Mouse (Mus musculus): ENCODE data around the gene Epb41l5.

Epb41l5 gene

DNA sequence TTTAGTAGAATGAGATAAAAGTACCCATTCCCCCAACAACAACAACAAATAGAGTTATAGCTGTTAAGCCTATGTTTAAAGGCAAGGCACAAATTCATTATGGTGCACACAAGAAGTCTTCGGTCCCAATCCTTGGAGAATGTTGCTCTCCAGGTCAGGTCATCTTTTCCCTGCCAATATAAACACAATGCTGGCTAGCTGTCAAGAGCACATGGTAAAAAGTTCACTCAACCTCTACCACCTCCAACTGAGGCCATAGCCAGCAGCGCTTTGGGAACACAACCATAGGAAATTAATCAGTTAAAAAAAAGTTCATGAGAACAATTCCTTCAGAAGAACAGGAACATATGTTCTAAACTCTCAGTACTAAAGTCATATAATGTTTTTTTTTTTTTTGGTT, 58.8 kb downstream of the Epb41l5 start:
- DNase-seq: peak; percentile 79

DNA sequence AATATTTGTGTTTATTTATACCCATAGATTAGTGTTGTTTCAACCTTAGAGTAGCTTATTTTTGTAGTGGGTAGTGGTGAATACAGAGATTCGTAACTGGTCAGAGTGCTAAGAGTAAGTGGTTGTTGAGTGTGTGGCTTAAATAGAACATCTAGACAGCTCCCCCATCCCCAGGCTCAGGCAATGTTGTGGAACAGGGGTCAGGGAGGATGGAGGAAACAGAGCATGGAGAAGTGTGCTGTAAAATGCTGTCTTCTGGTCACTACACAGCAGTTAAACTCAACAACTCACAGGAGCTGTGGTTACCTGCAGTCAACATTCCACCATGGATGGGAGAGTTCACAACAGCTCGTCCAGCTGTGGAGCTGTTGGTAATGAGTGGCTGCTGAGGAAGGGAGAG, 63.8 kb downstream of the Epb41l5 start:
- no peak for DNase-seq

GRCm38 (mm10) chr1:119570134-119570533, 78.7 kb downstream of the Epb41l5 start:
- no peak for DNase-seq

DNA sequence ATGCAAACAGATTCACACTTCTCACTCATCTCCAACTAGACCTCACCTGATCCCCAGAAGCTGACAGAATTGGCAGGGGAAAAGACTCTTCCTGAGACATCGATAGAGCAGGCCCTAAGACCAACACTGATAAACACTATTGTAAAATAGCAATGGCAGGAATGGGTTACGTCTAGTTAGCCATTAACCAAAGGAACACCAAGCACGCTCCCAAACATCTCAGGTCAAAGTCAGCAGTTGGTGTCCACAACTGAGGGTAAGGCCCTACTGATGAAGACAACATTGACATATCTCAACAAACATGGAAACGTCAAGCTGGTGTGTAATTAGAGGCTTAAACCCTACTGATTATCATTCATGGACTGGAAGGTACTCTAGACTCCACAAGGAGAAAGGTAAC, 83.3 kb downstream of the Epb41l5 start:
- DNase-seq: peak; percentile 43

DNA sequence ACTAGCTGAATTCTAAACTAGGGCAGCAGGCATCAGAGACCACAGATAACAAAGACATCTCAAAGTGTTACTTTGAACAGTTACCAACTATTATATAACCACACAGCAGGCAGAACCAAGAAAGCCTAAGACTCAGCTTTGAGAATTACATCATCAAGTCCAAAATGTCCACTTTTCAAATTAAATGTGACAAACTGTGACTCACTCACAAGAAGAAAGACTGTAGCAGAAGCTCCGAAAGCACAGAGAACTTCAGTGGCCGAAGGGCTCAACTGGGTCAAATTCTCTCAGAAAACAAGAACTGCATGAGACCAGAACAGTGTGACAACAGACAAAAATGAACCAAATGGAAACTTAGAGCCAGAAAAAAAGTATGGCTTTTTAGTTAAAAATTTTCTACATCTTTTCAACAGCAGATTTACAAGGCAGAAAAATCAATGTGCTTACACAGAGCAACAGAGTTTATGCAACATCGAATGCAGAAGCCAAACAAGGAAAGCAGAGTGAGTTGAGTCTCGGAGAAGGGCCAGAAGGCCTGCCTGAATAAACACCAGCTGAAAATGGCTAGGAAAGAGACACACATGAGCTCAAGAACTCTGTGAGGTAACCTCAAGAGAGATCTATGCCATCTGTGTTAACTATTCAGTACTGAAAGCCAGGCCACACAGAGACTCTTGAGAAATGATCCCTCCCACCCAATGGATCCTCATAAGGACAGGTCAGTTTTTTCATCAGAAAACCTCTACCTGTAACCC, 91.0 kb downstream of the Epb41l5 start:
- DNase-seq: no peak

GRCm38 (mm10) chr1:119555651-119556050, 93.1 kb downstream of the Epb41l5 start:
- no peak for DNase-seq

GRCm38 (mm10) chr1:119551651-119552050, 97.1 kb downstream of the Epb41l5 start:
- DNase-seq: peak; percentile 48

GRCm38 (mm10) chr1:119550064-119550463, 98.7 kb downstream of the Epb41l5 start:
- no peak for DNase-seq

GRCm38 (mm10) chr1:119549327-119549689, 99.5 kb downstream of the Epb41l5 start:
- DNase-seq: no peak

DNA sequence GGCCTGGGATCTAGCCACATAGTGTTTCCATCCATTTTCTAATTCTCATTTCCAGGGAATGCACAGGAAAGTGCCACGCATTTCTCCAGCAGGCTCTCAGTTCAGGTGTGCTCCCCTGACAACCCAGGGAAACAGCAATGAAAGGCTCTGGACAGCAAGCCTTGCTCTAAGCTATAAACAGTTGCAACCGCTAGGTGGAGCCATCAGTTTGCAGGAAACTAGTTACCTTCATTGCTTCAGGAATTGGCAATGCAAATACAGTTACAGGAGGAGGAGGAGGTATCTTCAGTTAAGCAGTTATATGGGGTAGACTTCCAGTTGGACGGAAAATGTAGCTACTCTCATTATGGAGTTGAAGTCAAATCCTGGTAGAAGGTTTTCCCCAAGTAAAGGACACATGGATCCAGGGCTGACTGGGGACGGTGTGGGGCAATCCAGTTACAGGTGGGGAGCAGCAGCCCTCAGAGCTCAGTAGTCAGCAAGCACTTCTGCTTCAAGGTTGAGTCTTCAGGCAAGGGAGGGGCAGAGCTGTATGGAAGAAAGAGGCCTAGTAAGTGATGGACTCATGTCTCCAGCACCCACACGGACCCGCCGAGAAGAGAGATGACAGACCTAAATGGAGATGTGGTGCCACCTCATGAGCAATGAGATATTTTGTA, 100.0 kb downstream of the Epb41l5 start:
- DNase-seq: peak; percentile 67

DNA sequence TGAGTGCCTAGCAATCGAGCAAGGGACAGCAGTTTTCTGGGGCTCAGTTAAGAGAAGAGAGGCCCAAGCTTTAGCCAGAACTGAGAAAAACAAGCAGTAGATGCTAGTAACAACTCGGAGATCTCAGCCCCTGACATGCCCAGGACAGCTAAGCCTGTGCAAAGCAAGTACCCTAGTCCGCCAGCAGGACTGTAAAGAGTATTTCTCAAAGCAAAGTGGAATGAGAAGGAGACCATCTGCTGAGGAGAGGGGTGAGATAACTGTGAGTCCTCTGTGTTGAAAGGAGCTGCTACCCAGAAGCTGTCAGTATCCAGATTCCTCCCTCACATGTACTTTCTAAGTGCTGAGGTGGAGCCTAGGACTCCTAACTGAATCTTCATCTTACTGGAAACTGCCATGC, 102.3 kb downstream of the Epb41l5 start:
- DNase-seq: peak; percentile 1

DNA sequence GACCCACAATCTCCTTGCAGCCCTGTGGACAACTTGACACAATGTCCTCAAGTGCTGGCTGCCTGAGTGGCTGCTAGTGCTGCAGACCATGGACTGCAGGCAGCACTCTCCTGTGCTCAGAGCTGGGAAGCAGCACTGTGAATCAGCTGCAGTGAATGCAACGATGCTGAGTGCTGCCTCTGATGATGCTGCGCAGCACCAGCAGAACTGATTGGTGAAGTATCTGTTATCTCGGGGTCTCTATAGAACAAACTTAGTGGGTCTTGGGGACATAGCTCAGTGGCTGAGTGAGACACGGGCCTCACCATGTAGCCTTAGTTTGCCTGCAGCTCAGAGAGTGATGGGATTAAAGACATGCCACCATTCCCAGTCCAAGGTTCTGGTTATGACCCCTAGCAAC, 103.1 kb downstream of the Epb41l5 start:
- DNase-seq: peak; percentile 1

GRCm38 (mm10) chr1:119545164-119545563, 103.6 kb downstream of the Epb41l5 start:
- no peak for DNase-seq

DNA sequence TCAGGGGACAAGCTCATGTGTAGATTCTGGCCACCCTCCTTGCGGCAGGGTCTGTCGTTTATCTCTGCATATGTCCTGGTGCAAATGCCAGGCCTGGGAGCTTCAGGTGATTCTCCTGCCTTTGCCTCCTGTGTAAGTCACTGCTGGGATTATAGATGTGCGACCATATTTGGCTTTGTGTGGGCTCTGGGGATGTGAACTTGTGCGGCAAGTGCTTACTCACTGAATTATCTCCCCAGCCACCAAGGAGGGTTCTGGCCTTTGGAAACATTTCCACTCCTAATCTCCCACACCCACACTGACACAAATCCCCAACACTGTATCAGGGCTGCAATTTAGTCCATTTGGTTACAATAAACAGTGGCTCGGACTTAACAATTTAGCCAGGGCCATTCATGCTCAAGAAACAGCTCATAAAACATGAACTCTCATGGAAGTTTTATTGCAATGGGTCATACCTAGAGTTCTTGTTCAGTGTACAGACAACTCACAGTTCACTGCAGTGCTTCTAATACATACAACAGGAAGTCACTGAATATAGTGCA, 104.1 kb downstream of the Epb41l5 start:
- DNase-seq: no peak

DNA sequence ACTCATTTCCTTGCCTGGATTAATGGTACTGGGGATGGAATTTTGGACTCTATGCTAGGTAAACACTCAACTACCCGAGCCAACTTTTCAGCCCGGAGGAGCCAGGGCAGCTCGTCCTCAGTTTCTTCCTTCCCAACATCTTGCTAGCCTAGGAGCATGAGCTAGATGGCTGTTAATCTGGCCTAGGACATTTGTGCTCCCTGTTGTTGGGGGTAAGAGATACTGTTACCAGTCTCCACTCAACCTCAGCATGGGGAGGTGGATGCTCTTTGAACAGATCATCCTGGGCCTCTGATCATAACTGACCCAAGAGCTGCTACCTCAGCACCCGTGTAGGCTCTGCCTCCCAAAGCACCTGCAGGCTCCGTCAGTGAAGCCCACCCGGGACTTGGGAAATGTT, 105.5 kb downstream of the Epb41l5 start:
- no peak for DNase-seq

DNA sequence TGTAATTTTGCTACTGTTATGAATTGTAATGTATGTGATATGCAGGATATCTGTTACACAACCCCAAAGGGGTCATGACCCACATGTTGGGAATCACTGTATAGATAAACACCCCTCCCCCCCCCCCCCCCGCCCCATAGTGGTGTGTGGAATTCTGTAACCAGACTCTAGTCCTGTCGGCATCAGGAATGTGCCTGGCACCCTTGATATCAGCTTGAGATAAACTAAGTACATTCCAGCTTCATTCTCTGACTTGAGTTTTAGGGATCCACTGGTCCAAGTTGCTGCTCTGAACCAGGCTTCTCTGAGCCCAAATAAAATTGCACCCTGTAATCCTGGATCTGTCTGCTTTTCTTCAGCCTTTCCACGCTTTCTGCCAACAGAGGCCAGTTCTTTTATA, 107.2 kb downstream of the Epb41l5 start:
- no peak for DNase-seq

DNA sequence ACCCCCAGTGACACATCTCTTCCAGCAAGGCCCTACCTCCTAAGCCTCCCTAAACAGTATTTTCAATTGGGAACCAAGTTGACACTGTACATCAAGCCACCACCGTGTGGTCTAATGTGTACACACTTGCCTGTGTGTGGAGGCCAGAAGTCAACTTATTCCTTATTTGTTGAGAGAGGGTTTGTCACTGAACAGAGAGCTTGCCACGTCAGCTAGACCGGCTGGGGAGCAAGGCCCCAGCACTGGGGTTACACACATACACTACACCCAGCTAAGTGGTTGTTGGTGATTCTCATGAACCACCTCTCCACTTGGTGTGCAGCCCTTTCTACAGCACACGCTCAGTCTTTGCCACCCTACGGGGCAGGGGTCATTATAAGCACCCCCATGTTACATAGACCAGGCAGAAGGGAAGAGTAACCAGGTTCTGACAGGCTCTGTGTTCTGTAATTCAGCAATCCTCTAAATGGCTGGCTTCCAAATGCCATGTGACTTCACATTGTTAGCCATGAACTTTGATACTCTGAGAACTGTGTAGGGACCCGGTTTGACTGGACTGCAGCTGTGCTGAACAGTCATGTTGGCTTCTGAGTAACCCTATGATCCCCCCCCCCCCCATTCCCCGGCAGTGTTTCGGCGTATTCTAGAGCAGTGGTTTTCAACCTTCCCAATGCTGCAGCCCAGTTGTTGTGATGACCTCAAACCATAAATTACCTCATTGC, 107.8 kb downstream of the Epb41l5 start:
- peak; percentile 88 for DNase-seq

- DNase-seq: no peak
Measured at GRCm38 (mm10) chr1:119539252-119539651, 109.5 kb downstream of the Epb41l5 start.

DNA sequence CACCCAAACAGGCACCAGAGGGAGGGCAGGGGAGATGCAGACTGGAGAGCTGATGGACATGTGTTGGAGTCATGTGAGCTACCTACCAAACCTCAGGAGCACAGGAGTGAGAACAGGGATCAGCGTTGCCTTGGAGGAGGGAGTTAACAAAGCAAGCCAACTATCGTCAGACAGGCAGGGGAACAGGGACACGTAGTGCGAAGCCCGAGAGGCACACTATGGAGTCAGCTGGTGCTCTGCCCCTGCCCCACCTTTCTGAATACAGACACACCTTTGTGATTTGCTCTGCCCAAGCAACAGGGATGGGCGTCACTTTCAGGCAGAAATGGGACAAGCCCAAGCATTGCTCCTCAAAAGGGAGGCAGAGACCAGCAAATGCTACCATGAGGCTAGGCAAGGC, 111.1 kb downstream of the Epb41l5 start:
- no peak for DNase-seq

GRCm38 (mm10) chr1:119536122-119536521, 112.7 kb downstream of the Epb41l5 start:
- DNase-seq: no peak

- no peak for DNase-seq
Measured at GRCm38 (mm10) chr1:119534341-119534740, 114.5 kb downstream of the Epb41l5 start.

GRCm38 (mm10) chr1:119533093-119533805, 115.6 kb downstream of the Epb41l5 start:
- DNase-seq: no peak

- DNase-seq: no peak
Measured at GRCm38 (mm10) chr1:119532165-119532564, 116.6 kb downstream of the Epb41l5 start.
